Mouse (Mus musculus) v-Abl transformed pro-B cells (cell line): Measurements from ENCODE around the gene Bex1.
"Not testable (repeated sequence)": the region's sequence is repeated elsewhere in the genome, so short reads cannot be mapped to it uniquely, and the experiment has no call there.

Experiments
- in situ Hi-C, 2 experiments: fragments of 400-800 bp; cut with MboI; formaldehyde crosslinking; loops; one replicate each; pipeline ENCODE4 v1.15.1; 2025; ENCODE audit not compliant: unreplicated experiment in 2 of 2

Bex1 gene

GRCm38 (mm10) chrX:136214729-136215677 is at the start of gene Bex1, which contains the start of gene Tceal7:
Gene Bex1 (minus strand): TSS chrX:136215513.
Gene Tceal7 (plus strand): TSS chrX:136214779.
- in situ Hi-C loops: not testable (repeated sequence)

GRCm38 (mm10) chrX:136252023-136252729 is 36.9 kb upstream of the Bex1 start:
- in situ Hi-C loops: no loop called here

- in situ Hi-C loops: no loop called here
Observed at GRCm38 (mm10) chrX:136249671-136250070, 34.4 kb upstream of the Bex1 start.

GRCm38 (mm10) chrX:136248811-136249210 is 33.5 kb upstream of the Bex1 start:
- in situ Hi-C loops: no loop called here

DNA sequence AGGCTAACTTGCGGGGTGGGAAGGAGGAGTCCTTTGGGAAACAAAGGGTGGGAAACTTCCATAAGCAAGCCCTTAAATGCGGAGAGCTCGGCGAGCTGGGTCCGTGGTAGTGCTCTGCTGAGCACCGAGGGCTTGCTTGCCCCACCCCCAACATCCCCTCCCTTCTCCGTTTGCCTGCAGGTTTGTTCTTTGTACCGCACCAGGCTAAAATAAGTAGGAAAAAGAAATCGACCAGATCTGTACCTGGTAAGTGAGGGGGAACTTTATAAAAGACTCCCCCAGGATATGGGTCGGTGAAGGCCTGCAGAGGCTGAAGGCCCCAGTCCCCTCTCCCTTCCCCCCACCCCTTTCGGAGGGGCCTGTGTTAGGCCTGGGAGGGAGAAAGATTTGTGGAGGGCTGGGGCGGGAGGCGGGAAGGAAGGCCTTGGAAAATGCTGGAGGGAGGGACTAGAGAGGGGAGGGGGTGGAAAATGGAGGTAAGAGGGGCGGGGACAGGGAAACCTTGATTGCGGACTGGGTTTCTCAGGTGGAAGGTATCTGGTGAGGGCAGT is 30.3 kb upstream of the Bex1 start:
- in situ Hi-C loops: no loop called here

DNA sequence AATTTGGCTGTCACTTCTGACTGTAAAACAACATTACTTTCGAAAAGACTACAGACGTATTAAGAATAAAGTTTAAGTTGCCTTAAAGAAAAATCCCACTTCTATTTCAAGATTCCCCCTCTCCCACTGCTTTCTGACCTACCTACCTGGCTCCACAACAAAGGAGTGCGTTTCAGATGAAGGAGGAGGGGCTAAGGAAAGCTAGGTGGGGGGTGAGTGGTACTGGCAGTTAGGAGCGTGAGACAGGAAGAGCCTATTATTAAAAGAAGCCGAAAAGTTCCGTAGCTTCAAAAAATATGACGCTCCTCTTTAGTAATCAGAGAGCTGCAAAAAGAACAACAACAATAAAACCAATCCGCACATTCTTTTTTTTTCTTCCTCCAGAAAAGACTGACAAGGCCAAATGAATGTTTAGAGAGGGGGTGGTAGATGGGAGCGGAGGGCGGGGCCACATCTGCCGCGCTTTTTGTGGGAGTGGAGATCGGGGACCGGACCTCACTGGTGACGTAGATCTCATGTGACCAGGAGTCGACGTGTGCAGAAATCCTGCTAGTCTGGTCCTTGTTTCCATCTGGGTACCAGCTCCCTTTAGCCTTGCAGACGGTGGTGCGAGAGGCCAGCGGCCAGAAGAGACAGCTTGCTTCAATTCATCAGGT is 29.4 kb upstream of the Bex1 start, which contains the start of gene Tceal9:
TSS of gene Tceal9 (plus strand) at position 506 of the 656 bp plus-strand sequence.
- in situ Hi-C loops: loop anchor here in 1 of 2 experiments (5.0 kb wide), 1 partner anchor 58 kb away; no protein-coding TSS in a partner anchor

DNA sequence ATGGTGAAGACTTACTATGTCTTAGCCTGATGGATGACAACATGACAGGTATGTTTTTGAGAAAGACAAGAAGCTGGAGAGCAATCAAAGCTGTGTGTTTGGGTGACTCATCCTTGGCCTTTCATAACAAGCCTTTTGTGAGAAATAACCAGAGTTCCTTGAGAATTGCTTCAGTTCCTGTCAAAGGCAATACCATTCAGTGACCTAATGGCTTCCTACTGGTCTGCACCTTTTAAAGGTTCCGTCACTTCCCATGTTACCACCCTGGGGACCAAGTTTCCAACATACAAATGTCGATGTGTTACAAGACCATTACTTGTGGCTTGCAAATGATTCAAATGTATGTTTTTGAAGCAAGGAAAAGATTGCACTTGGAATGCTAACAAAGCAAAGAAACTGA is 27.9 kb upstream of the Bex1 start:
- in situ Hi-C loops: loop anchor here in 1 of 2 experiments (5.0 kb wide), 1 partner anchor 59 kb away; no protein-coding TSS in a partner anchor

- in situ Hi-C loops: loop anchor here in 1 of 2 experiments (5.0 kb wide), 1 partner anchor 64 kb away; no protein-coding TSS in a partner anchor
Observed at GRCm38 (mm10) chrX:136238118-136238517, 22.8 kb upstream of the Bex1 start.

DNA sequence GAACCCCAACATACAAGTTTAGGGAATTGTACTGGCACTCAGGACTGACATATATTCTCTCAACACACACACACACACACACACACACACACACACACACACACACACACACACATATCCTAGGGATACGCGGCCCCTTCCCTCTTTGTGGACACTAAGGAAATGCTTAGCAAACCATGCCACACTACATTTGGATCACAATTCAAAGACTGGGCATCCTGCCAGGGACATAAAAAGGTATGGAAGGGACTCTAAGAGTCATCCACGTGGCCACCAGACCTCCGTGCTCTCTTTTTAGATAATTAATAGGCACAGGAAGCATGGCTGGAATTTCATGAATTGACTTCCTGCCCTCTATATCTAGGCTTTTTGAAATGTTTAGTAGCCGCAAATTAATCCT is 12.5 kb upstream of the Bex1 start:
- in situ Hi-C loops: no loop called here

GRCm38 (mm10) chrX:136223714-136224113 is 8.4 kb upstream of the Bex1 start:
- in situ Hi-C loops: no loop called here

GRCm38 (mm10) chrX:136216303-136216702 is 990 bp upstream of the Bex1 start:
- in situ Hi-C loops: no loop called here

GRCm38 (mm10) chrX:136213396-136213795 is 1.9 kb downstream of the Bex1 start:
- in situ Hi-C loops: no loop called here

- in situ Hi-C loops: no loop called here
Observed at GRCm38 (mm10) chrX:136204406-136204805, 10.9 kb downstream of the Bex1 start.

- in situ Hi-C loops: no loop called here
Observed at GRCm38 (mm10) chrX:136203664-136204066, 11.6 kb downstream of the Bex1 start, which contains the start of gene Tceal5. Gene Tceal5 (minus strand): TSS chrX:136203876.

GRCm38 (mm10) chrX:136203257-136203656 is 12.1 kb downstream of the Bex1 start:
- in situ Hi-C loops: no loop called here

GRCm38 (mm10) chrX:136196873-136197272 is 18.4 kb downstream of the Bex1 start:
- in situ Hi-C loops: no loop called here

DNA sequence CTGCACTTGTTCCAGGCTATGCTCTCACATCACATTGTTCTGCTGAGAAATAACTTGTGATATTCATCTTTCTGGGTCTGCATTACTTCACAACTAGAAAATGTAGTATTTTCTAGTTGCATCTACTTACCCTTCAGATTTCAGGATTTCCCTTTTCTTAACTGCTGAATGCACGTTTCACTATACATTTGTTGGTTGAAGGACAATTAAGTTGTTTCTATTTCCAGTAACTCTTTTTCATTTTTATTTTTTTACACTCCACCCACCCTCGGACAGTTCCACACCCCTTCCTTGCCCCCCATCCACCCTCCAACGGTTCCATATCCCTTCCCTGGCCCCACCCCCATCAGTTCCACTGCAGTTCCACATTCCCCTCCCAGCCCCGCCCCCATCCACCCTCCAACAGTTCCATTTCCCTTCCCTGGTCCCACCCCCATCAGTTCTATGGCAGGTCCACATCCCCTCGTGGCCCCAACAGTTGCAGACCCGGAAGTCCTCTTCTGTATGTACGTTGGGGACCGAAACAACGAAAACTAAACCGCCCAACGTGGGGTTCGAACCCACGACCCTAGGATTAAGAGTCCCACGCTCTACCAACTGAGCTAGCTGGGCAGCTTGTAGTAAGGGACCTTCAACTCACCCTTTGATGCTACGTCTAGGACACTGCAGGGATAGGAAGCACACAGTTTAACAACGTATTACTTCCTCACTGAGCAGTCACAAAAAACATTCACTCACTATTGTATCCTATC is 19.9 kb downstream of the Bex1 start:
- in situ Hi-C loops: no loop called here

- in situ Hi-C loops: no loop called here
Observed at GRCm38 (mm10) chrX:136183107-136183506, 32.2 kb downstream of the Bex1 start.

- in situ Hi-C loops: no loop called here
Observed at GRCm38 (mm10) chrX:136180897-136181553, 34.3 kb downstream of the Bex1 start.
